Mouse (Mus musculus) inflammation-experienced regulatory T-cells, adult 16 weeks (primary cell): Measurements from ENCODE around the gene OR5BS1P. TPM values are rescaled to one million over a fixed set of nuclear protein-coding genes. Genes with fewer than 3 reads are reported as not detected.

ENCODE experiments used
- polyA plus RNA-seq: library from polyadenylated mRNA; unstranded; fragments of 100-300 nt; shearing (Covaris generic); gene quantifications from one replicate; pipeline ENCODE4 v1.2.1, GENCODE M21; 2017

Gene OR5BS1P
- not detected for polyA plus RNA-seq

DNA sequence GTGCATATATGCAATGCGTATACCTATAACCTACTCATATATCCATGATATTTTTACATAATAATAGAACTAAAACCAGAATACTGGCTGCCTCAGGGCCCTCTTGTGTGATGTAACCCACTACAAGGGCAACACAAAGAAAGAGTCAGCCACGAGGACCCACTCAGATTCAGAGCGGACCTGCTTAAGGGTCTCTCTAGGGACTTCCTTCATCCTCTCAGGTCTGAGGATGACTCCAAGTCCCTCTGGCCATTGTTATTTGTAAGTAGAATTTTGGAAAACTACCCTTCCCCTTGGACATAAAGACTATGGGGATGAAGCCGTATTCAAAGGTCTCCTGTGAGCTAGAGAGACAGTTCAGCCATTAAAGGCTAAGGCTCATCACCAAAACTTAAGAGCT, at the start of gene OR5BS1P:
OR5BS1P (plus strand) TSS at position 301 of the 400 bp plus-strand sequence.

DNA sequence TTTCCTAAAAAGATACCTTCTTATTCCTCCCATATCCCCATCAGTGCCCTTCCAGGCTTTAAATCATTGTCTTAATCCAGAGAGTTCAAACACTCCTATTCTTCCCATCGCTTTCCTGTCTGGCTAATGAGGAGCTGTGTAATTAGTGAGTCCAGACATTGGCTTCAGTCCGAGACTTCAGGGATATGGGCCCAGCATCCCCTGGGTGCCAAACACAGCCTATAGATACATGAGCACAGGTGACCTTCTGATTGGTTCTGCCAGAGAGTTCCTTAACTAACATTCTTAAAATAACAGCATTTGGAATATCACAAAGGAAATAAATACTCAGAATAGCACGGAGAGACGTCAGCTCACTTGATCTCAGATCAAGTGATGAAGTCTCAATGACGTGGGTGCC, 38.8 kb upstream of the OR5BS1P start, which contains the start of gene Olfr282:
Olfr282 (plus strand) TSS at position 301 of the 400 bp plus-strand sequence.

DNA sequence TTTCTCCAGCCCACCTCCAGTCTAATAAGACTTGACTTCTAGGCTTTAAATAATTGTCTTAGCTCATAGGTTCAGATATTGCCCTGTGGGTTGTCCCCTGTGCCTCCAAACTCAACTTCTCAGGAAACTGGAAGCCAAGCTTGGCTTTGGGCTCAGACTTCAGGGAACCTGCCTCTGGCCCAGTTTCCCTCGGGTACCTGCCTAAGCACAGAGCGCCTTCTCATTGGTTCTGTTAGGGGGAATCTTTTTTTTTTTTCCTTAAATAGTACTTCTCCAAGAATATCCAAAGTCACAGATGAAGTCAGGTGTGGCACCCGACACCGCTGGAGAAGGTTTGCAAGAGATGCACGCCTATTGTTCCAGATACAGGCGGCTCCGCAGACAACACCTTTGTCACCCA, 17.4 kb upstream of the OR5BS1P start, which contains the start of gene Olfr281:
Olfr281 (plus strand) TSS at position 301 of the 400 bp plus-strand sequence.

DNA sequence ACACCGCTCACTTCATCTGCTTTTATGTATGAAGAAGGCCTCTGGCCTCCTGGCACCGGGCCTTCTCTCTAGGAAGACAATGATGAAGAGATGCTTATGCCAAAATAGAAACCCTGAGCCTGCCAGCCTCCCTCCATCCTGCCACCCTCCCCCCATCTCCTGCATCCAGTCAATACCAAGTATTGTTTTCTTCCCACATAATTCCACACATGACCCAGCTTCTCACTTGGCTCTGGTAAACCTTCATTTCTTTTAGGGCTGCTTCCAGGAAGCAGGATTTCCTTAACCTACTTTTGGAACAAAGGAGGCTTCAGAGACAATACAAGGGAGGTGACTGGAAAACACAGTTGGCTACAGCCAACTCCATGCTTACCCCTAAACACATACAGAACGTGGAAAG, 13.0 kb downstream of the OR5BS1P start, which contains the start of gene Lalba:
Lalba (minus strand) TSS at position 21 of the 400 bp plus-strand sequence.

DNA sequence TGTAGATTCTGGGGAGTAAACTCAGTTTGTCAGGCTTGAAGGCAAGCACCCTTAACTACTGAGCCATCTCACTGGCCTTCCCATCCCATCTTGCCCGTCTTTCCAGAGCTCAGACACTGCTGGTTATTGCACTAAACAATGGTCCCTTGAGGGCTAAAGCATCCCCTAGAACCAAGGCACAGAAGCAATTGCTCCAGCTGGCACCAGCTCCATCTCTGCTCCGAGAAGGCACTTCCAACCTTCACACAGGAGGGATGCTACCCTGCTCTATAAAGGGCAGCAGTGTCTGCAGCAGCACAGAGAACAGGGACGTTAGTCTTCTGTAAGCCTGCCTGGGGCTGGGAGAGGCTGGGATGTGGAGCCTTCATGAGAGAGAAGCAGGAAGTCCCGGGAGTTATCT, 22.4 kb downstream of the OR5BS1P start, which contains the start of gene Olfr279:
Olfr279 (plus strand) TSS at position 301 of the 400 bp plus-strand sequence.

Other genes with a start within 250 kb of the OR5BS1P start
- not detected for gene Gm44579, start 248.9 kb upstream of the OR5BS1P start, polyA plus RNA-seq
- not detected for gene Olfr287, start 248.8 kb upstream of the OR5BS1P start, polyA plus RNA-seq
- not detected for gene Olfr286, start 235.4 kb upstream of the OR5BS1P start, polyA plus RNA-seq
- not detected for gene H1fnt, start 212.6 kb upstream of the OR5BS1P start, polyA plus RNA-seq
- not detected for gene Zfp641, start 173.7 kb upstream of the OR5BS1P start, polyA plus RNA-seq
- not detected for gene Olfr285, start 152.5 kb upstream of the OR5BS1P start, polyA plus RNA-seq
- not detected for gene Olfr284, start 128.9 kb upstream of the OR5BS1P start, polyA plus RNA-seq
- not detected for gene Olfr283, start 89.0 kb upstream of the OR5BS1P start, polyA plus RNA-seq
- not detected for gene Olfr282, start 38.7 kb upstream of the OR5BS1P start, polyA plus RNA-seq
- not detected for gene Olfr281, start 17.3 kb upstream of the OR5BS1P start, polyA plus RNA-seq
- not detected for gene Lalba, start 12.8 kb downstream of the OR5BS1P start, polyA plus RNA-seq
- gene Olfr279, start 22.5 kb downstream of the OR5BS1P start, polyA plus RNA-seq, result 0.05 TPM
- 46.7 TPM for gene Kansl2, start 64.4 kb downstream of the OR5BS1P start, polyA plus RNA-seq
- 84.8 TPM for gene Ccnt1, start 101.0 kb downstream of the OR5BS1P start, polyA plus RNA-seq
- not detected for gene 4930415O20Rik, start 101.1 kb downstream of the OR5BS1P start, polyA plus RNA-seq
- 2.1 TPM for gene Adcy6, start 140.2 kb downstream of the OR5BS1P start, polyA plus RNA-seq
- gene Cacnb3, start 160.9 kb downstream of the OR5BS1P start, polyA plus RNA-seq, result 0.43 TPM
- gene Ddx23, start 193.0 kb downstream of the OR5BS1P start, polyA plus RNA-seq, result 35.7 TPM
- gene Rnd1, start 207.6 kb downstream of the OR5BS1P start, polyA plus RNA-seq, result 1.3 TPM
- gene Ccdc65, start 238.3 kb downstream of the OR5BS1P start, polyA plus RNA-seq, result not detected